Mouse (Mus musculus): Measurements from ENCODE around the gene Parp8. TPM values are rescaled to one million over a fixed set of nuclear protein-coding genes. Genes with fewer than 3 reads are reported as not detected.

Parp8 gene
- polyA plus RNA-seq, 1 experiment from 2014 or later = 15.6 TPM

- peak overlapping the region; percentile 79 for H3K4me3 ChIP-seq (ENCODE audit: low read depth, low read length)
- H3K36me3 ChIP-seq (ENCODE audit: control insufficient read depth, insufficient read depth, low read length) = no peaks in the 10 kb centered on the region
- H3K27ac ChIP-seq (ENCODE audit: low read depth, low read length) = peak overlapping the region; percentile 75
- peak overlapping the region; percentile 85 for H3K9ac ChIP-seq (ENCODE audit: low read depth, low read length)
- H3K4me2 ChIP-seq = peak overlapping the region; percentile 65
- no peaks in the 10 kb centered on the region for H3K9me3 ChIP-seq (replicated peaks; ENCODE audit: control insufficient read depth, low read length)
- WGBS (ENCODE audit: insufficient replicate concordance) = under 1% methylated on average over 18 of the region's 18 CpGs
- no peaks in the 10 kb centered on the region for H3K27me3 ChIP-seq (ENCODE audit: control insufficient read depth, insufficient read depth, low read length)
- peaks cover 13% of the 10 kb centered on the region for H3K4me1 ChIP-seq (ENCODE audit: control insufficient read depth, insufficient read depth, low read length)
- 0 out of 2 replicates have a peak, but pooled peaks have one; percentile 12 for ATAC-seq (replicated peaks; ENCODE audit: insufficient number of reproducible peaks, low FRiP score, low TSS enrichment)
Measured at GRCm38 (mm10) chr13:117024916-117025225, 466 bp downstream of the Parp8 start.

GRCm38 (mm10) chr13:117024127-117024915, 1.0 kb downstream of the Parp8 start:
- peak overlapping the region; percentile 65 for H3K4me2 ChIP-seq
- peak overlapping the region; percentile 75 for H3K27ac ChIP-seq (ENCODE audit: low read depth, low read length)
- peak overlapping the region; percentile 79 for H3K4me3 ChIP-seq (ENCODE audit: low read depth, low read length)
- ATAC-seq (replicated peaks; ENCODE audit: insufficient number of reproducible peaks, low FRiP score, low TSS enrichment) = peak; percentile 48
- H3K4me1 ChIP-seq (ENCODE audit: control insufficient read depth, insufficient read depth, low read length) = peaks cover 13% of the 10 kb centered on the region
- H3K9ac ChIP-seq (ENCODE audit: low read depth, low read length) = peak overlapping the region; percentile 85
- no peaks in the 10 kb centered on the region for H3K9me3 ChIP-seq (replicated peaks; ENCODE audit: control insufficient read depth, low read length)
- no peaks in the 10 kb centered on the region for H3K36me3 ChIP-seq (ENCODE audit: control insufficient read depth, insufficient read depth, low read length)
- under 1% methylated on average over 57 of the region's 64 CpGs for WGBS (ENCODE audit: insufficient replicate concordance)
- no peaks in the 10 kb centered on the region for H3K27me3 ChIP-seq (ENCODE audit: control insufficient read depth, insufficient read depth, low read length)

- H3K27me3 ChIP-seq (ENCODE audit: control insufficient read depth, insufficient read depth, low read length) = no peaks in the 10 kb centered on the region
- peaks cover 13% of the 10 kb centered on the region for H3K4me1 ChIP-seq (ENCODE audit: control insufficient read depth, insufficient read depth, low read length)
- H3K36me3 ChIP-seq (ENCODE audit: control insufficient read depth, insufficient read depth, low read length) = no peaks in the 10 kb centered on the region
- 16% methylated on average over 12 of the region's 12 CpGs for WGBS (ENCODE audit: insufficient replicate concordance)
- ATAC-seq (replicated peaks; ENCODE audit: insufficient number of reproducible peaks, low FRiP score, low TSS enrichment) = no peak
- peak overlapping the region; percentile 79 for H3K4me3 ChIP-seq (ENCODE audit: low read depth, low read length)
- no peak overlapping the region; the same call in 1 of the 2 replicates for H3K27ac ChIP-seq (ENCODE audit: low read depth, low read length)
- H3K9ac ChIP-seq (ENCODE audit: low read depth, low read length) = peak overlapping the region; percentile 85
- H3K4me2 ChIP-seq = peak overlapping the region; percentile 65
- H3K9me3 ChIP-seq (replicated peaks; ENCODE audit: control insufficient read depth, low read length) = no peaks in the 10 kb centered on the region
Measured at GRCm38 (mm10) chr13:117023346-117024050, 1.8 kb downstream of the Parp8 start.

- Histone ChIP-seq H3K9me3 (replicated peaks; ENCODE audit: control insufficient read depth, low read length) (no peaks in the 10 kb centered on the region), H3K27ac (ENCODE audit: low read depth, low read length) (no peak overlapping the region)
Measured at GRCm38 (mm10) chr13:117020631-117021030, 4.7 kb downstream of the Parp8 start.

GRCm38 (mm10) chr13:117018676-117019075, 6.7 kb downstream of the Parp8 start:
- Histone ChIP-seq H3K4me2 (no peak overlapping the region), H3K36me3 (ENCODE audit: control insufficient read depth, insufficient read depth, low read length) (no peaks in the 10 kb centered on the region), H3K27me3 (ENCODE audit: control insufficient read depth, insufficient read depth, low read length) (no peaks in the 10 kb centered on the region), H3K9me3 (replicated peaks; ENCODE audit: control insufficient read depth, low read length) (no peaks in the 10 kb centered on the region), H3K4me3 (ENCODE audit: low read depth, low read length) (no peak overlapping the region), H3K27ac (ENCODE audit: low read depth, low read length) (no peak overlapping the region), H3K9ac (ENCODE audit: low read depth, low read length) (no peak overlapping the region), H3K4me1 (ENCODE audit: control insufficient read depth, insufficient read depth, low read length) (0 out of 2 replicates have a peak, but pooled peaks cover 5% of the 10 kb centered on the region)
- 88% methylated on average over 6 of the region's 6 CpGs for WGBS (ENCODE audit: insufficient replicate concordance)
- no peak for ATAC-seq (replicated peaks; ENCODE audit: insufficient number of reproducible peaks, low FRiP score, low TSS enrichment)

More at GRCm38 (mm10) chr13:117020631-117021030, 4.7 kb downstream of the Parp8 start:
- ATAC-seq (replicated peaks; ENCODE audit: insufficient number of reproducible peaks, low FRiP score, low TSS enrichment) = peak; percentile 40; the same call in 1 of the 2 replicates
- H3K4me3 ChIP-seq (ENCODE audit: low read depth, low read length) = no peak overlapping the region
- no peaks in the 10 kb centered on the region for H3K36me3 ChIP-seq (ENCODE audit: control insufficient read depth, insufficient read depth, low read length)
- 0 out of 2 replicates have a peak overlapping the region, but pooled peaks have one; percentile 12 for H3K4me2 ChIP-seq
- 0 out of 2 replicates have a peak, but pooled peaks cover 5% of the 10 kb centered on the region for H3K4me1 ChIP-seq (ENCODE audit: control insufficient read depth, insufficient read depth, low read length)
- no peak overlapping the region for H3K9ac ChIP-seq (ENCODE audit: low read depth, low read length)
- WGBS (ENCODE audit: insufficient replicate concordance) = 47% methylated on average over 6 of the region's 6 CpGs
- H3K27me3 ChIP-seq (ENCODE audit: control insufficient read depth, insufficient read depth, low read length) = no peaks in the 10 kb centered on the region

- Histone ChIP-seq H3K36me3 (ENCODE audit: control insufficient read depth, insufficient read depth, low read length) (no peaks in the 10 kb centered on the region), H3K9me3 (replicated peaks; ENCODE audit: control insufficient read depth, low read length) (no peaks in the 10 kb centered on the region), H3K4me3 (ENCODE audit: low read depth, low read length) (no peak overlapping the region), H3K4me2 (no peak overlapping the region), H3K27ac (ENCODE audit: low read depth, low read length) (no peak overlapping the region), H3K4me1 (ENCODE audit: control insufficient read depth, insufficient read depth, low read length) (no peaks in the 10 kb centered on the region), H3K27me3 (ENCODE audit: control insufficient read depth, insufficient read depth, low read length) (no peaks in the 10 kb centered on the region), H3K9ac (ENCODE audit: low read depth, low read length) (no peak overlapping the region)
- no peak for ATAC-seq (replicated peaks; ENCODE audit: insufficient number of reproducible peaks, low FRiP score, low TSS enrichment)
- 69% methylated on average over 2 of the region's 2 CpGs for WGBS (ENCODE audit: insufficient replicate concordance)
Measured at GRCm38 (mm10) chr13:117013516-117013915, 11.8 kb downstream of the Parp8 start.

- H3K4me2 ChIP-seq = no peak overlapping the region
- no peak overlapping the region for H3K27ac ChIP-seq (ENCODE audit: low read depth, low read length)
- no peaks in the 10 kb centered on the region for H3K9me3 ChIP-seq (replicated peaks; ENCODE audit: control insufficient read depth, low read length)
- ATAC-seq (replicated peaks; ENCODE audit: insufficient number of reproducible peaks, low FRiP score, low TSS enrichment) = no peak
- H3K36me3 ChIP-seq (ENCODE audit: control insufficient read depth, insufficient read depth, low read length) = no peaks in the 10 kb centered on the region
- H3K9ac ChIP-seq (ENCODE audit: low read depth, low read length) = no peak overlapping the region
- no peaks in the 10 kb centered on the region for H3K4me1 ChIP-seq (ENCODE audit: control insufficient read depth, insufficient read depth, low read length)
- H3K4me3 ChIP-seq (ENCODE audit: low read depth, low read length) = no peak overlapping the region
- H3K27me3 ChIP-seq (ENCODE audit: control insufficient read depth, insufficient read depth, low read length) = no peaks in the 10 kb centered on the region
- 91% methylated on average over 9 of the region's 9 CpGs for WGBS (ENCODE audit: insufficient replicate concordance)
Measured at GRCm38 (mm10) chr13:117012031-117012430, 13.3 kb downstream of the Parp8 start.

- Histone ChIP-seq H3K27me3 (ENCODE audit: control insufficient read depth, insufficient read depth, low read length) (no peaks in the 10 kb centered on the region), H3K27ac (ENCODE audit: low read depth, low read length) (no peak overlapping the region), H3K9me3 (replicated peaks; ENCODE audit: control insufficient read depth, low read length) (no peaks in the 10 kb centered on the region), H3K4me3 (ENCODE audit: low read depth, low read length) (no peak overlapping the region), H3K4me2 (no peak overlapping the region), H3K36me3 (ENCODE audit: control insufficient read depth, insufficient read depth, low read length) (no peaks in the 10 kb centered on the region), H3K9ac (ENCODE audit: low read depth, low read length) (no peak overlapping the region), H3K4me1 (ENCODE audit: control insufficient read depth, insufficient read depth, low read length) (no peaks in the 10 kb centered on the region)
- ATAC-seq (replicated peaks; ENCODE audit: insufficient number of reproducible peaks, low FRiP score, low TSS enrichment) = no peak
- WGBS (ENCODE audit: insufficient replicate concordance) = 82% methylated on average over 8 of the region's 8 CpGs
Measured at GRCm38 (mm10) chr13:117010143-117010542, 15.2 kb downstream of the Parp8 start.

All from heart, embryonic 11.5 days (tissue).